Mouse (Mus musculus) heart, adult 9 months (tissue): ENCODE results near the gene Pcnp.
A peak's percentile ranks its signal among the peaks of the same experiment; 100 is the strongest.

Experiments
- DNase-seq, 2 experiments: peaks; one replicate each; pipeline ENCODE4 v3.0.0; 2022; ENCODE audit warnings: low spot score in 2 of 2

Pcnp gene

GRCm38 (mm10) chr16:56036501-56036900 is 7.0 kb upstream of the Pcnp start:
- no peak for DNase-seq

GRCm38 (mm10) chr16:56034566-56034965 is 5.0 kb upstream of the Pcnp start:
- no peak for DNase-seq

GRCm38 (mm10) chr16:56028722-56029551 is 602 bp downstream of the Pcnp start:
- peak in 1 of 2 experiments; percentile 15 for DNase-seq

GRCm38 (mm10) chr16:56027854-56028629 is 1.5 kb downstream of the Pcnp start:
- DNase-seq = no peak

GRCm38 (mm10) chr16:56019660-56020059 is 9.9 kb downstream of the Pcnp start:
- no peak for DNase-seq

GRCm38 (mm10) chr16:56014076-56014475 is 15.5 kb downstream of the Pcnp start:
- DNase-seq = no peak

GRCm38 (mm10) chr16:56012789-56013743 is 16.5 kb downstream of the Pcnp start:
- DNase-seq = no peak

GRCm38 (mm10) chr16:56008862-56009261 is 20.7 kb downstream of the Pcnp start:
- DNase-seq = no peak

GRCm38 (mm10) chr16:56006798-56007197 is 22.7 kb downstream of the Pcnp start:
- DNase-seq = no peak

GRCm38 (mm10) chr16:55994235-55994634 is 35.3 kb downstream of the Pcnp start:
- DNase-seq = no peak

GRCm38 (mm10) chr16:55990311-55990710 is 39.2 kb downstream of the Pcnp start:
- DNase-seq = no peak

- no peak for DNase-seq
Measured at GRCm38 (mm10) chr16:55986001-55986400, 43.5 kb downstream of the Pcnp start.

GRCm38 (mm10) chr16:55974903-55975285 is 54.6 kb downstream of the Pcnp start:
- peak; percentile 67 to 73 for DNase-seq

GRCm38 (mm10) chr16:55974256-55974902 is 55.2 kb downstream of the Pcnp start:
- DNase-seq = peak; percentile 93 to 94

GRCm38 (mm10) chr16:55973431-55974255 is 55.9 kb downstream of the Pcnp start, which contains the start of gene Zbtb11:
Gene Zbtb11, plus strand, starts transcription at chr16:55973883.
- DNase-seq = peak; percentile 96 to 98

GRCm38 (mm10) chr16:55972626-55973201 is 56.8 kb downstream of the Pcnp start:
- DNase-seq = no peak

GRCm38 (mm10) chr16:55971735-55972615 is 57.6 kb downstream of the Pcnp start:
- DNase-seq = no peak

- DNase-seq = no peak
Measured at GRCm38 (mm10) chr16:55970416-55970815, 59.1 kb downstream of the Pcnp start.

GRCm38 (mm10) chr16:55969147-55969546 is 60.4 kb downstream of the Pcnp start:
- no peak for DNase-seq
